Mouse (Mus musculus) hindbrain, embryonic 14.5 days (tissue): ENCODE data around the gene Atp6v1a. TPM values are rescaled to one million over a fixed set of nuclear protein-coding genes. Genes with fewer than 3 reads are reported as not detected.

Source experiments
- ATAC-seq: fragments of 200-750 bp; cut with Nextera tagmentation; 2 replicates; pipeline ENCODE4 v1.8.0; 2017; ENCODE audit warnings: moderate number of reproducible peaks, mild to moderate bottlenecking, moderate TSS enrichment, moderate library complexity; ENCODE audit not compliant: low FRiP score
- DNase-seq: peaks from one replicate; pipeline ENCODE4 v3.0.0-alpha.2; 2015; ENCODE audit warnings: low spot score
- H3K27ac ChIP-seq: fragments of 300-500 bp; sonication (generic); 2 replicates; pipeline ENCODE4 v1.5.1; 2014; ENCODE audit warnings: mild to moderate bottlenecking, moderate library complexity
- H3K27me3 ChIP-seq: fragments of 300-500 bp; sonication (generic); 2 replicates; pipeline ENCODE4 v1.6.1; 2014; ENCODE audit warnings: mild to moderate bottlenecking, low read length, mixed read lengths; ENCODE audit not compliant: control insufficient read depth, insufficient read depth
- H3K36me3 ChIP-seq: fragments of 300-500 bp; sonication (generic); replicated peaks from 2 replicates; pipeline ENCODE4 v1.6.1; 2014; ENCODE audit not compliant: control insufficient read depth, insufficient read depth
- H3K4me1 ChIP-seq: fragments of 300-500 bp; sonication (generic); replicated peaks from 2 replicates; pipeline ENCODE4 v1.6.1; 2014; ENCODE audit warnings: antibody characterized with exemption, low read length, mixed read lengths; ENCODE audit not compliant: control insufficient read depth, insufficient read depth
- H3K4me2 ChIP-seq: fragments of 300-500 bp; sonication (generic); replicated peaks from 2 replicates; pipeline ENCODE4 v1.6.1; 2014; ENCODE audit warnings: mild to moderate bottlenecking, moderate library complexity
- H3K4me3 ChIP-seq: fragments of 300-500 bp; sonication (generic); replicated peaks from 2 replicates; pipeline ENCODE4 v1.5.1; 2014; ENCODE audit warnings: mild to moderate bottlenecking, low read length
- H3K9ac ChIP-seq: fragments of 300-500 bp; sonication (generic); 2 replicates; pipeline ENCODE4 v1.6.1; 2014
- H3K9me3 ChIP-seq: fragments of 300-500 bp; sonication (generic); 2 replicates; pipeline ENCODE4 v1.6.1; 2016; ENCODE audit warnings: low read length; ENCODE audit not compliant: control insufficient read depth
- WGBS: fragments of 180-500 bp; shearing (Covaris S2); extraction: QIAGEN DNeasy Blood & Tissue Kit; methylation state at CpG from one replicate; pipeline ENCODE4 v1.1.7; 2014; 5-methylcytosine and 5-hydroxymethylcytosine counted together
- polyA plus RNA-seq: library from polyadenylated mRNA; unstranded; fragments of >200 nt; fragmentation: Nextera tagmentation; extraction: Ambion mirVana; gene quantifications from 2 replicates; pipeline ENCODE4 v1.2.1, GENCODE M21; 2014

Atp6v1a gene
- polyA plus RNA-seq, 1 experiment from 2014 or later: 169 TPM

- H3K27me3 ChIP-seq: no peaks in the 10 kb centered on the region
- H3K4me3 ChIP-seq: no peak overlapping the region
- H3K4me1 ChIP-seq: no peaks in the 10 kb centered on the region
- H3K4me2 ChIP-seq: no peak overlapping the region
- no peaks in the 10 kb centered on the region for H3K36me3 ChIP-seq
- H3K27ac ChIP-seq: no peak overlapping the region
- H3K9ac ChIP-seq: no peak overlapping the region
- H3K9me3 ChIP-seq: no peaks in the 10 kb centered on the region
- ATAC-seq (no peak), DNase-seq (no peak)
- 81% methylated on average over 6 of the region's 6 CpGs for WGBS
Observed at GRCm38 (mm10) chr16:44053265-44053664, 86.2 kb downstream of the Atp6v1a start.

DNA sequence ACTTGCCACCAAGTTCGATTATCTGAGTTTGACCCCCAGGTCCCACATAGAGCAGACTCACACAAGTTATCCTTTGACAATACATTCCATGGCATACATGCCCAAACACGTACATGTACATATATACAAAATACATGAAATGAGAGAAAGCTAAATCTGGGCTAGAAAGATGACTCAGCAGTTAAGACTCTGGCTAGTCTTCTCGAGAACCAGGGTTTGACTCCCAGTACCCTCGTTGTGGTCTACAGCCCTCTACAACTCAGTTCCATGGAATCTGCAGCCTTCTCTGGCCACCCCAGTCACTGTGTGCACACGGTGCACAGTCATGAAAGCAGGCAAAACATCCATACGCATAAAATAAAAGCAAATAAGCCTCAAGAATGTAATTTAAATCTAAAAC lies 87.1 kb downstream of the Atp6v1a start:
- Histone ChIP-seq H3K4me1 (no peaks in the 10 kb centered on the region), H3K36me3 (no peaks in the 10 kb centered on the region), H3K9me3 (no peaks in the 10 kb centered on the region), H3K27me3 (no peaks in the 10 kb centered on the region), H3K4me3 (no peak overlapping the region), H3K27ac (no peak overlapping the region), H3K9ac (no peak overlapping the region), H3K4me2 (no peak overlapping the region)
- ATAC-seq (no peak), DNase-seq (no peak)
- 88% methylated on average over 6 of the region's 6 CpGs for WGBS

- 80% methylated on average over 5 of the region's 5 CpGs for WGBS
- Histone ChIP-seq H3K4me1 (no peaks in the 10 kb centered on the region), H3K27ac (no peak overlapping the region), H3K4me3 (no peak overlapping the region), H3K36me3 (no peaks in the 10 kb centered on the region), H3K9me3 (no peaks in the 10 kb centered on the region), H3K9ac (no peak overlapping the region), H3K27me3 (no peaks in the 10 kb centered on the region), H3K4me2 (no peak overlapping the region)
- DNase-seq (no peak), ATAC-seq (no peak)
Observed at GRCm38 (mm10) chr16:44050139-44050538, 89.4 kb downstream of the Atp6v1a start.

DNA sequence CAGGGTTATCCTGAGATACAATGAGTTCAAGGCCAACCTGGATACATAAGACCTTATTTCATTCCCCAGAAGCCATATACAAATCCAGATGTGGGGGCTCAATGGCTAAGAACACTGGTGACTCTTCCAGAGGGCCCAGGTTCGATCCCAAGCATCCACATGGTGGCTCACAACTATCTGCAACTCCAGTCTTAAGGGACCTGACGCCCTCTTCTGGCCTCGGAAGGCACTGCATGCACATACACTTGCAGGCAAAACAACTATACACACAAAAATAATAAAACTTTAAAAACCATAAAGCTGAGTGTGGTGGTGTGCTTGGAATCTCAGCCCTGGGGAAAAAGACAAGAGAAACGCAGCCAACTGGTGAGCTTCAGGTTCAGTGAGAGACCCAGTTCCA lies 100.4 kb downstream of the Atp6v1a start:
- Histone ChIP-seq H3K9me3 (no peaks in the 10 kb centered on the region), H3K4me2 (no peak overlapping the region), H3K4me1 (no peaks in the 10 kb centered on the region), H3K27me3 (no peaks in the 10 kb centered on the region), H3K9ac (no peak overlapping the region), H3K36me3 (no peaks in the 10 kb centered on the region), H3K27ac (no peak overlapping the region), H3K4me3 (no peak overlapping the region)
- ATAC-seq (no peak), DNase-seq (no peak)
- 79% methylated on average over 4 of the region's 4 CpGs for WGBS

Other genes with a start within 250 kb of the Atp6v1a start
- 4.2 and 7.7 TPM in 2 replicates for gene Ccdc191, start 249.9 kb downstream of the Atp6v1a start, polyA plus RNA-seq
- gene Qtrt2, start 212.9 kb downstream of the Atp6v1a start, polyA plus RNA-seq: 23.3 and 26.3 TPM in 2 replicates
- gene Zdhhc23, start 159.9 kb downstream of the Atp6v1a start, polyA plus RNA-seq: 3.6 and 3.8 TPM in 2 replicates
- gene Gramd1c, start 76.4 kb downstream of the Atp6v1a start, polyA plus RNA-seq: 2.0 and 2.5 TPM in 2 replicates
- 41.0 and 46.7 TPM in 2 replicates for gene Naa50, start 125 bp upstream of the Atp6v1a start, polyA plus RNA-seq
- 4.4 and 4.7 TPM in 2 replicates for gene Usf3, start 33.5 kb upstream of the Atp6v1a start, polyA plus RNA-seq
- gene Sidt1, start 193.5 kb upstream of the Atp6v1a start, polyA plus RNA-seq: 14.3 and 19.7 TPM in 2 replicates
- 14.6 and 19.9 TPM in 2 replicates for gene Spice1, start 207.4 kb upstream of the Atp6v1a start, polyA plus RNA-seq